Mouse (Mus musculus) liver, postnatal 0 days (tissue): Measurements from ENCODE around the gene Hba-x.

Experiments
- CTCF ChIP-seq: sonication (generic); IDR thresholded peaks from 2 replicates; pipeline ENCODE4 v1.5.1; 2016; ENCODE audit warnings: antibody characterized with exemption, low read depth
- EP300 ChIP-seq: IDR thresholded peaks from 2 replicates; pipeline ENCODE4 v1.6.1; 2016; ENCODE audit warnings: antibody characterized with exemption, low read depth, mild to moderate bottlenecking

- TF ChIP-seq CTCF = no peak
- no peak for TF ChIP-seq EP300
Measured at GRCm38 (mm10) chr11:32300279-32301267, 24.4 kb downstream of the Hba-x start.
